Mouse (Mus musculus): ENCODE results near the gene Robo1. TPM values are rescaled to one million over a fixed set of nuclear protein-coding genes. Genes with fewer than 3 reads are reported as not detected.

Robo1 gene
- polyA plus RNA-seq, 1 experiment, result 1.3 TPM

DNA sequence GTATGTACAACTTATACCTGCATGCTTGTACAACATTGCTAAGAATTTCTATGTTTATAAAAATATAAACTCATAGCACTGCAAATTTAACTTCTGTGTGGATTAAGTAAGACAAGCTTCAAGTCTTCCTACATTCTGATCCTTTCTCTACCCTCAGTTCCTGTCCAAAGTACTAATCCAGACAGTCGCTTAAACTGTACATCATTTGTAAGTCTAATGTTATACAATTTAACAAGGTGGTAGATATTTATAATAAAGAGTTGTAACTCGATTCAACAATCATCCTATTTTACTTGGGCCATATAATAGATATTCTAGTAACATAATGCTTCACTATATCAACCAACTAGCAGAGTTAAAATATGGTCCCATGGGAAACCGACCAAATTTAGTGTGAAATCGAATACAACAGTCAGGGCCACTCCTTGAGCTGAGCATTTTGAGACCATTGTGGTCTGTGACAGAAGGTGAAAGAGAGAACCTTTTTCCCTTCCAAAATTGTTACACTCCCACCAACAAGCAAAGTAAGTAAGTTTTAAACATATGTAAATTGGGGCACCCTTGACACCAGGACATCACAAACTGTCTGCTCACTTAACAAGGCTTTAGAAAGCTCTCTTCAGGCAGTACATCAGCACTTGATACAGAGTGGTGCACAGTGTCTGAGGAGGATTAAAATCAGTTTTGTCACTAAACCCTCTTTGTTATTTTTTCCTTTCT, 295.5 kb downstream of the Robo1 start:
- no peak for DNase-seq (ENCODE audit: low read depth)

DNA sequence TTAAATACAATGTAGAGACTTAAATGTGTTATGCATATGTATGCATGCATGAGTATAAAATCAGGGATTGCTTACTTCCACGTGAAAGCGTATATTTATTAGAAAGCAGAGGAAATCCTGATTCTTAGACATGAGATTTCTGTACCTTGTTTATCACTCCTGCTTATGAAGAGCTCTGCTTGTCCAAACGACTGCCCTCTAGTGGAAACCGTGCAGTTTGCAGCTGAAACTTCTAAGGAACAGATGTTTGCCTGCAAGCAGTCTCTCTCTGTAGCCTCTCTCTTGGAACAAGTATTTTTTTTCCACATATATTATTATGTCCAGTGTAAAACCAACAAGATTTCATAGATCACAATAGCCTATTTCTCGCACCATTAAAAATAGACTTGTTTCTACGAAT, 297.0 kb downstream of the Robo1 start:
- no peak for DNase-seq (ENCODE audit: low read depth)

DNA sequence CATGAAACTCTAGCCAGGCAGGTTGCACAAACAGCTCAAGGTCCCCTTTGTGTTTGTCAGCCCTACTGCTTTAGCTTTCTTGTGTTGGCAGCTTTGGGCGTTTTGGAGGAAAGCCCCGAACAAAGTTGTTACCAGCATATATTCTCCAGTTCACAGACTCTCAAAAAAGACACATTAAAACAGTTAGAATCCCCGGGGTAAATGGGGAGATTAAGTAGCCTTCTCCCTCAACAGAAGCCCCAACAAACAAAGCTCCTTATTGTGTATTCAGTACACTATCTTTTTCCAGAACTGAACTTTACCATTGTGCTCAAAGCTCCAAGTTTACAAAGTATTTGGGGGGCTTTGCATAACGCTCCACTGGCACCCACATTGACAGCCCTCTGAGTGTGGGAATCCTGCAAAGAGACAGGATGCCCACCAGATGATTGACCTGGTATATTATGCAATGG, 302.6 kb downstream of the Robo1 start:
- no peak for DNase-seq (ENCODE audit: low read depth)

DNA sequence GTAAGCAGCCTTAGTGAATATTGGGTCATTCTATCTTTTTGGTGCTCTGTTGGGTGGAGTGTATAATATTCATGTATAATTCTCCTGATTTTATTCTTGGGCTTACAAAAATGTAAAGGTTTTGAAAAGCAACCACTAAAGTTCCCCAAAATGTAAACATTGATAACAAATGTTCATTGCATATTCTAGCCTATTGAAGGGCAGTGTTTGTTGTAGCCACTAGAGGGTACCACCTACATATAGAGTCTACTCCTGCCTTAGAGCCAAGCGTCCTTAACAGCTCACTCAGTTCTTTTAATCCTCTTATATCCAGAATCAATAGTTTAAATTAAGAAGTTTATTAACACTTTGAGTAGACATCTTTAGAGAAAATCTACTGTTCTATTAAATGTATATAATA, 306.8 kb downstream of the Robo1 start:
- no peak for DNase-seq (ENCODE audit: low read depth)

DNA sequence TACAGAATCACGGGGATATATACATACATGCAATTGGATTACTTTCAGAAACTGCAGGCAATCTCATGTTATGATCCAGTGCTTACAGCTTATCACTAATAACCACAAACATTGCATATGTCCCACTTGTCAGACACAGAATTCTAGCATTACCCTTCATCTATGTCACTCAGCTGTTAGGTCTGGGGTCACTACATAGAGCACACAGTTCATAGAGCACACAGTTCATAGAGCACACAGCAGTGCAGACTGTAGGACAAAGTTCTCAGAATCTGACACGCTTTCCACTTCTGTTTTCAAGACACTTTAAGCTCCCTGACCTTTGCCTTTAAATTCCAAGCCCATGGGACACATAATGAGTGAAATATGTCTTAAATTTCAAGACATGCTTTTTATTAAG, 307.3 kb downstream of the Robo1 start:
- no peak for DNase-seq (ENCODE audit: low read depth)

DNA sequence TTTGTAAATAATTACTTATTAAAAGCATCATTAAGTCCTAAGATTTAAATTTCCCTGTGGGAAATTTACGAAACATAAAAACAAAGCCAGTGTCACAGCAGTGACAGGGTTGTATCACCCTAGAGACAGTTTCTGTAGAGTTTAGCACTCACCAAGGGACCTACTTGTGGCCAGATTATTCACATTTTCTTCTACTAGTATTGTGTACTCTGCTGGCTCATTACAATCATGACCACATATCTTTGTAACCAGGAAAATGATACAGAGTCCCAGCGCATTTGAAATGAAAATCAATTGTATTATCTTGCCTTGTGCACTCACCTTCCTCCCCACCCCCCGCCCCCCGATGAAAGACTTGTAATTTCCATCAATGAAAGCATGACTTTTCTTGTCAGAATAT, 314.3 kb downstream of the Robo1 start:
- DNase-seq (ENCODE audit: low read depth), result no peak

DNA sequence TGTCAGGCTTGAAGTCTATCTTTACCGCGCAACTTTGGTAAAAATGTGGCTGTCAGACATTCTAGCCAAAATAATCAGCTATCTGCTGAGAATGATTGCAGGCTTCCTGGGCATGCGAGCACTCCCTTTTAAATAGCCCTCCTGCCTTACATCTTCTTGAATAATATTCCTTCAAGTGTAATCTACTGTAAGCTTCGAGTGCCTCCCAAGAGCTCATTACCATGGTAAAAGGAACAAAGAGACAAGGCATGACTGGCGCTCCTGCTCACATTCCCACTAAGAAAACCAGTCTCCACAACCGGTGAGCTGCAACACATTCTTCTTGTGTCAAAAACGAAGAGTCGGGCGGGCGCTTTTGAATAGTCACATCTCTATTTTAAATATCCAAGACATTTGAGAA, 314.8 kb downstream of the Robo1 start:
- DNase-seq (ENCODE audit: low read depth), result no peak

DNA sequence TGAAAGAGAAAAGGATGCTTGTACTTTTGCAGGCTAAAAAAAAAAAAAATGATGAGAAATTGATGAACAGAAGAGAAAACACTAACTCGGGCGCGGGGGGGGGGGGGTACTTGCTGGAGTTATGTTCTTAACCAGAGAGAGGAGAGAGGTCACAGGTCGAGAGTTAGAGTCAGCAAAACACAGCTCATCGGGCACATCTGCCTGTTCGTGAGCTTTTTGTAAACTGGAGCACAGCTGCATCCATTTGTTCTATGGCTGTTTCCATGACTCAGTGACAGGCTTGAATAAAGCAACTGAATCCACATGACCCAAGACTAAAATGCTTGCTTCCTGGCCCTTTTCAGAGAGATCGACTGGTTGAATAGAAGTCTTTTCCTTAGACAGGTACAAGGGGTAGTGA, 325.7 kb downstream of the Robo1 start:
- no peak for DNase-seq (ENCODE audit: low read depth)

DNA sequence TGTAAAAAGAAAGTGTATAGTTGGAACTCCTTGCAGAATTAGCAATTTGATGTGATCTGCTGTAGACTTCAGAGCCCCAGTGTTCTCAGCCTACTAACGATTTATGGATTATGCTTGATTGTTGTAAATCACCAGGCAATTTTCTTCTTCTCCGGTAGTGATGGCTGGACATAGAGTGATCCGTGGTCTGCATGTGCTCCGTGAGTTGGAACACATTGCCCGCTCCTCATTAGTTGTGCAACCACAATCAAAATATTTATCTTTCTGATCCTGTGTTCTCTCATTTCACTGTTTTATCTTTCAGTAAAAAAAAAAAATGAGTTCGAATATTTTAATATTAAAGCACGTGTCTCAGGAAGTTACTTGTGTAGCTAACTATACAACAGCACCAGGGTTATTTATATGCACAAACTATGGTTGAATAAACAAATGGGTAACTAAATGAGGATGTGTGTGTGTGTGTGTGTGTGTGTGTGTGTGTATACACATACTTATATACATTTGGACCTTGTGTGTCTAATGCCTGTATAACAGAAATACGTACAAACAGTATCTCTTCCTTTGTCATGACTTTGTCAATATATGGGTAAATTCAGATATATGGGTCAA, 331.3 kb downstream of the Robo1 start:
- no peak for DNase-seq (ENCODE audit: low read depth)

DNA sequence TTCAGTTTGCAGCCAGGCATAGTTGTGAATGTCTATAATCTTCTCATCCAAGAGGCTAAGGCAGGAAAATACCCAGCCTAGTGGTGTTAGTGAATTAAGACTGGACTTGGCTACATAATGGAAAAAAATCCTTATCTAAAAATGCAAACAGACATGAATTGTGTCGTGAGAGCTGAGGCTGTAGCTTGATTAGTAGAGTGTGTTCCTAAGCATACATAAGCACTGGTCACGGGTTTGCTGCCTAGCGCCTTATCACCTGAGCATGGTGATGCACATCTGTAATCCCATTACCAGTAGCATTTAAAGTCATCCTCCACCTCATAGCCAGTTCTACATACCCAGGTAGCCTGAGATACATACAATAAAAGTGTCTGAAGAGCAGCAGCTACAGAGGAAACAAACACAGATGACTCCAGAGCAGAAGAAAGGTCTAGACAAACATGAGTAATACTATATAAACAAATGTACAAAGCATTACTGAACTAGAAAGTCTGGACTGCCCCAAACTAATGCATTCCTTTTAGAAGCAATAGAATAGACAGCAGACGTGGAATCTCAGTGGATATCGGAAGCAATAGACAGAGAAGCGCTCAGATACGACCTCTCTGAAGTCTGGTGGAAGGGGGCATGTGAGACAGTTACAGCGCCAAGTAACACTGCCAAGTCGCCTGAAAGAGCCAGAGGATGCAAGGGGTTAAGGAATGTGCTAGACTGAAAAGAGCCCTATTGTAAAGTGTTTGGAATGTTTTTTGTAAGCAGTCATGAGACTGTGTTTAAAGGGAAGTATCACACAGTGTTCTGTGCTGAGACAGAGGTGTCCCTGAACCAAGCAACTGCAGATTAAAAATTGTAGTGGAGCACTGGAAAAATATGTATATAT, 333.1 kb downstream of the Robo1 start:
- no peak for DNase-seq (ENCODE audit: low read depth)

DNA sequence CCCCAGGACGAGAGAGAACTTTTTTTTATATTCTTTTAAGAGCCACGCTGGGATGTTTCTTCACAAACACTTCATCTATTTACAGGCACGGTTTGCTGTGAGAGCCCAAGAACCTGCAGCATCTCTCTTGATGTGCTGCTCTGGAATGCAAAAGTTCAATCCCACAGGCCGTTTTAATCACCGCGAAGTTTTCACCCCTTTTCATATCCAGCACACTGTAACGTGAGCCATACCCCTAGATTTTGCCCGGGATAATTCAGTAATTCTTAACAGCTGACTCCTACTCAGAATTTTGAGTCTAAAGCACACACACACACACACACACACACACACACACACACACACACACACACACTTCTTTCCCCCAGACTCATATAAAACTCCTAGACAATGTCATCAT, 337.8 kb downstream of the Robo1 start:
- DNase-seq (ENCODE audit: low read depth), result no peak

DNA sequence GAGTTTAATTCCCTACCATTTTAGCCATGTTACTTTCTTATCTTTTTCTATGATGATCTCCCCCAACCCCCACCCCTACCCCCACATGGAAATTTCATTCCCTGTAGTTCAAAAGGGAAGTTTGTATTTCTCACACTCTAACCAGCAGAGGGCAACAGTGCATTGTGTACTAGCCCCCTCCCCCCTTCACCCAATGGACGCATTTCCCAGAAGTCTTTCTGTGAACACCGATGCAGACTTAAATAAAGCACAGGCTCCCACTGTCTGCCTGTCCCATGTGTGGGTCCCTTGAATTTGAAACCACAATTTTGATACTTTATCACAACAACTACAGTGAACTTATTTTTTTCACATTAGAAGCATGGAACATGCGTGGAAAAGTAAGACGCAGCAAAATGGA, 341.2 kb downstream of the Robo1 start:
- DNase-seq (ENCODE audit: low read depth), result no peak

DNA sequence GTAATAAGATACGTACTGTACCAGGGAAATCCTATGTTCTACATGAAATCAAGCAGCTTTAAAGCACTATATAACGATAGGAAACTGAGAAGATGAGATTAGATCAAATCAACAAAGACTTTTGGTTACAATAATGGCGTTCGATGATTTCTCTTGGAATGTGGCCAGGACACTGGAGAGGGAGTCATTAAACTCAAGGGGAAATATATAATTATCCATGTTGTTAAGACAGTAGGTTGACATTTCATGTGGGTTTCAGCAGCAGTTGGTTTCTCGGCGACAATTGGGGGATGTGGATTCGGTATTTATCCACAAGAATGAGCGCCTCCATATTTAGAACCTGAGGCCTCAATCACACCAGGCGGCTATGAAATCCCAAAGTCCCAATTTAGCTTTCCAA, 347.3 kb downstream of the Robo1 start:
- DNase-seq (ENCODE audit: low read depth), result no peak

DNA sequence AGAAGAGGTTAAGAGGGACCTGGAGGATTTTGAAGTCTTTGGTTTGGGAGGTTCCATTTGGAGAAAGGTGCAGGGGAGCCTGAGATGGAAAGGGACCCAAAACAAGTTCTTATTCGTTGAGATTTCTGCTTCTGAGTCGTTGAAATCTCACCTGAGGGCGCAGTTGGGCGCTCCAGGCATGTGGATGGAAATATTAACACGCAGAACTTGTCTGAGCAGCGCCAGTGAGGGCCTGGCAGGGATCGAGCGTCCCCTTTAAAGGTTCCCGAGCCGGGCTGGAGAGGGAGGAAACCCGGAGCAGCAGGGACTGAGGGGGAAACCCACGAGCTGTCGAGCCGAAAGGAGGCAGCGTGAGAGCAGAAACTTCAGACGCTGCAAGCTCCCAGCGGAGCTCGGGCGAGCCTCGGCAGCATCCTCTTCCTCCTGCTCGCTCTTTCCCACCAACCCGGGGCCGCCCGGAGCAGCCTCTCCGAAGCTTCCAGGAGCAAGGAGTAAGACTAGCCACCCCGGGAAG, 354.8 kb downstream of the Robo1 start:
- DNase-seq (ENCODE audit: low read depth), result no peak

DNA sequence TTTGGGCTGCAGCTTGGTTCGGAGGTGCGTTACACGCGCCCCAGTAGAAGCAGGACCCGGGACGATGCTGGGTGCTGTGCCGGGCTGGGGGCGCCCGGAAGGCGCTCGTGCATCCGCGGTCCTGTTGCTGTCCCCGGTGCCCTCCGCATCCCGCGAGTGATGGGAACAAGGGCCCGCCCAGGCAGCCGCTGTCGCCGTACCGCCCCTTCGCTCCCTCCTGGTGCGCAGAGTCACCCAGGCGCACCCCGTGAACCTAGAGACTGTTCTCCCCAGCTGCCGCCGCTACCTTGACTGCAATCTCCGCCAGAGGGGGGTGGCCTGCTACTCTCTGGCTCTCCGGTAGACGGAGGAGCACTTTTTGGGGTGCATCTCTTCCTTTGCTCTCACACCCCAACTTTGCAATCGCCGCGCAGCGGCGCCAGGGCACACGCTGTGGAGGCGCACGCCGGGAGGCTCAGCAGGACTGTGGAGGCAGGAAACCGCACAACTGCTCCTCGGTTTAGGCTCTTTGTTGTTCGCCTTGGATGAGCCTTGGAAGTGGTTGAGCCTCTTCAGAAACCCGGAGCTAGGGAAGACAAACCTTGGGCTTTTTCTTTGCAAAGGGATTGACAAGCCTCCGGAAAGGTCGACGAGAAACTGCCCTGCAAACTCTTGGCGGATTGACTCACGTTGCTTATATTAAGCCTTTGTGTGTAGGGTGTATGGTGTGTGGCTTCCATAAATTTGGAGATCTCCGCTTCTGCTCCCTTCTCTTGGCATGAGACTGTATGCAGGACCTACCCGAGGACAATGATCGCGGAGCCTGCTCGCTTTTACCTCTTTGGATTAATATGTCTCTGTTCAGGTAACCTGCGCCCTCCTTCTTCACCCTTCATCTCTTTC, 355.5 kb downstream of the Robo1 start:
- no peak for DNase-seq (ENCODE audit: low read depth)

DNA sequence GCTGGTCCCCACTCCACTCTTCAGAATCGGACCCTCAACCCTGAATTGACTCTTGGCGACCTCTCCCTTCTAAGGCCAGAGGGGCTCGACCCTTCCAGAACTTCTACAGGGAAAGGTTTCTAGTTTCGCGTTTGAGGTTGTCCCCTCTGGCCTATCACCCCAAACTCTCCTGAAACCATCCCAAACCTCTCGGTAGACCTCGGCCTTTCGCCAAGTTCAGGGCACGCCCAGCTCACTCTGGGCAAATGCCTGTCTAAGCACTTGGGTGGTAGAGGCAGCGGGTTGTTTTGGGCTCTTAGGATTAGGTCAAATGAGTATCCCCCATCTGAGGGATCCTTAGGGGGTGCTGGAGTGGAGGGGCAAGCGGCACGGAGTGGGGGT, 356.1 kb downstream of the Robo1 start:
- no peak for DNase-seq (ENCODE audit: low read depth)

DNA sequence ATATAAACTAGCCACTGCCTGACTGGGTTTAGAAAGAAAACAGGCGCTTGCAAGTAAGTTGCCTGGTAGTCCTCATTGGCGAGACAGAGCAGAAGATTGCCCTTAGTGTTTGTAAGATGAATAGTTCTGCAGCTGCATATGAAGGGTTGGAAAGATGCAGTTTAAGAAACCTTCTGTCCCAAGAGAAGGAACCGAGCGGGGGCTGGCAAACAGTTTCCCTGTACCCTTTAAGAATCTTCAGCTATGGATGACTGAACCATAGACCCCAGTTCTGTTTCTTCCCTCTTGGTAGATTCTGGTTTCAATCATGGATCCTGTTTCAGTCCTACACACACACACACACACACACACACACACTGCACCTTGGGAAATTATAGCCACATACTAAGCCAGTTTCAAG, 356.7 kb downstream of the Robo1 start:
- no peak for DNase-seq (ENCODE audit: low read depth)

DNA sequence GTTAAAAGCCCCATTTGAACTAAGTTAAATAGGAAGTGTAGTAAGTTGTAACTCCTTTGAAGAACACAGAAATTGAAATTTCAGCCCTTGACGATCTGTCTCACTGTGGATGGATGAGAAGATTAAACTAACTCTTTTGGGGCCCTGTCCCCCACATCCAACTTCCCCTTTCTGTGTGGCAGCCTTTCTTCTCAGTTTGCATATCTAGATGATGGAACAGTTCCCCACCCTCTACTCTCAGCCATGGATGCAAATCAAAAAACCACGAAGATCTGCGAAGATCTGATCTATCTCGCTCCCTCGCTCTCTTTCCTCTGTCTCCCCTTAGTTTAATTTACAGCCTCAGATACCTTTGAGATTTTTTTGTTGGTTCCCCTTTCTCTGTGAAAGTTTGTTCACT, 357.3 kb downstream of the Robo1 start:
- no peak for DNase-seq (ENCODE audit: low read depth)

DNA sequence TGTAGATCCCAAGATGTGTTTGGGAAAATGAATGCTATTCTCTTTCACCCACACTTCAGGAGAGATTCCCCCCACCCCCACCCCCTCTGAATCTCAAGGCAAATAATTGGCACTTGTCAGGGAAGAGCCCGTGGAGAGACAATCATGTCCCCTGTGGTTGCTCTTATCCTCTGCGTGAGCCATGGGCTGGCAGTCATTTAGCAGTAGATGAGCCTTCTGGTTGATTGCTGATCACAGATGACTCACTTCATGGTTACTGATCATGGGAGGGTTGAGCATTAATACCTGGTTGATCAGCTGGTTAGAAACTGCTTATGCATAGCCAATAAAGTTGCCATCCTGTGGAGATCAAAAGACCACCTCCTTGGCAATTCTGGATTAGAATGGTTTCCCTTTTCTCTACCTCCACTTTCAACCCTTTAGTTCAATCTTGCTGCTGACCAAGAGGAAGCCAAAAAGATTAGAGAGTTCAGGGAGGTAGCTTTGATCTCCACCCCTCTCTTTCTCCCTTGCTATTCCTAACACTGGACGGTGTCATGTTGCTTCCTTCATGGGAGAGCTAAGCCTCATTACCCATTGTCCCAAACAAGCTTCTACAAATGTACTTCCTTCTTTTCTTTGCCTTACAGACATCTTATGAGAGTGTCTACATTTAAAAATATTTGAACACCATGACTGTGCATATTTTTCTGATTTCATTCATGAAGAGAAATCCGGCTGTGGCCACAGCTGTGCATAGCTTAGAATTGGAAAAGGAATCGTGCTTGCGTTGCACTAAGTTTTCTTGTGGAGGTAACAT, 362.3 kb downstream of the Robo1 start:
- DNase-seq (ENCODE audit: low read depth), result no peak

DNA sequence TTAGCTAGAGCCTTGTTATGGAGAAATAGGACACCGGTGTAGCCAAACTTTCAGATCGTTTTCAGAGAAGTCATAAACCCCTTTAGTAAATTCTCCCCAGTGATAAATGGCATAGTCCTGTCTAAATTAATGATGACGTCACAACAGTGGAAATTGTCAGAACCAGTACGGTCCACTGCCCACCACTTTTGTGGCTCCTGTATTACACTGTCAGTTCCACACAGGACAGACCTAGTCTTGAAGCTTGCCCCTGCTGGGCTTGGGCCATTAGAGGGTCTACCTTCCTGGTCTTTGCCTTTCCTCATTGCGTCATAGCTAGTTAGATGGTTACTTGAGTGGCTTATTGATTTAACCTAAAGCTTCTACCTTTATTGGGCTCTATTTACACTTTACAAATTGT, 369.1 kb downstream of the Robo1 start:
- DNase-seq (ENCODE audit: low read depth), result no peak

DNA sequence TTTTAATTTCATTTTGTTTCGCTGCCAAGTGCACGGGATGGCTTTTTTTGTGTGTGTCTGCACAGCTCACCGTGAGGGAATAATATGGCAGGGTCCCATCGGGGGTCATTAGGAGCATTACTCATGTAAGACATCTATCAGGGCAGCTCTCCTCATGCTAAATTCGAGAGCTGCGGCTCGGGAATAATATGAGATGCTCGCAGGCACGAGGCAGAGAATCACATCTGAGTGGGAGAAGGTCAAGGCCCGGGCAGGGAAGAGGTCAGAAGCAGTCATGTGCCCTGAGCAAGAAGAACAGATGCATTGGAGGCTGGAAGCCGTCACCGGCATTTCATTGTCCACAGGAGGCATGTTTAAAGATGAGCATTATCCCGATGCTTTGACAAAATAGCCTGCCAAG, 370.3 kb downstream of the Robo1 start:
- DNase-seq (ENCODE audit: low read depth), result no peak
